Mouse (Mus musculus): ENCODE data around the gene Ttc17.

DNA sequence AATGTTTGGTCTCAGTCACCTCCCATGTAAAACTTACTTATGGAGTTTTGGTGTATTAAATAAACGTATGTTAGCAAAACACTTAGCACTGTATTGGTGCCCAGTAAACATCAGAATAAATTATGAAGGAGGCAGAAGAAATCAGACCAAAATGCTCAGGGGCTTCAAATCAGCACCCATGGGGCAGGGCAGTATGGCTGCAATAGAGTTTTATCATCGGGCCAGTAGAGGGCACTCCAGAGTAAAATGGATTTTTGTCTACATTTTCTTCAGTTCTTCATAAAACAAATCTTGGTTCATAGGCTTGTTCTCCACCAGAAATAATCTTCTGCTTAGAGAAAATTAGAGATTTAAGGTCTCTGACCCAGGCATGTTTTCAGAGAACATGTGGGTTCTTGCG is 152.4 kb downstream of the Ttc17 start:
- TF ChIP-seq CTCF (conservative IDR thresholded peaks at IDR 0.05; ENCODE audit: low read length), result peak; percentile 76
- TF ChIP-seq NANOG (IDR thresholded peaks at IDR 0.05; ENCODE audit: borderline replicate concordance, low read length), result no peak
